Mouse (Mus musculus): Measurements from ENCODE around the gene Fbxl18.
"Not testable (repeated sequence)": the region's sequence is repeated elsewhere in the genome, so short reads cannot be mapped to it uniquely, and the experiment has no call there.

Gene Fbxl18

DNA sequence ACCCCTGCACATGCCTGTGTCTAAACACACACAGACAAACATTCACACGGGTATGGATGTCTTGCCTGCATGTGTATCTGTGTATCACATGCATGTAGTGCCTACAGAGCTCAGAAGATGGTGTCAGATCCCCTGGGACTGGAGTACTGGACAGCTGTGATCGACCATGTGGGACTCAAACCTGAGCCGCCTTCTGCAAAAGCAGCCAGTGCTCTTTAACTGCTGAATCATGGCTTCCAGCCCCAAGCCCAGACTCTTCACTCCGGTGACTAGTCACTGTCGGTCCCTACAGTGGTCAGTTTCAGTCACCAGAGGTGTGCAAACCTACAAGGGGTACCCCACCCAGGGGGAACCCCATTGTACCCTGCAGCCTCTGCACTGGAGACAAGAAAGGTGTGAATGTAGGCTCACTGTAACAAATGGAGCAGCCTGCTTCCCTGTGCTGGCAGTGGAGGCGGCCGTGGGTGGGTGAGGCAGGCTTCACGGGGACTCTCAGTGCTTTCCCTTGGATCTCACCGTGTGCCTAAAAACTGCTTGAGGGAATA lies 3.9 kb upstream of the Fbxl18 start:
- no peak for DNase-seq

DNA sequence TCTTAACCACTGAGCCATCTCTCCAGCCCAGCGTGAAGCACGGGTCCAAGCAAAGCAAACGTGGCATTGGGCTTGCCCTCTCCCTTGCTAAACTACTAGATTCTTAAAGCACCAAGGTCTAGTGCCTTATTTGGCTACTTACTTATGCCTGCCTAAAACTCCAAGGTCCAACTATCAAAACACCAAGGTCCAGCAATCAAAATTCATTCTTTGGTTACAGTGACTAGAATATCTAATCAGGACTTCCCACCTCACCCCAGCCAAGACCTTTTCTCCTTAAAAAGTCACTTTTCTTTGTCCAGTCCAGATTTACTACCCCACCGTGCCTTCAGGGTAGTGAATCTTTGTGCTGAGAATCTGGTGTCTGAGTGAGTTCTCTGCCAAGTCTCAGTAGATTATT lies 3.1 kb upstream of the Fbxl18 start:
- no peak for DNase-seq

DNA sequence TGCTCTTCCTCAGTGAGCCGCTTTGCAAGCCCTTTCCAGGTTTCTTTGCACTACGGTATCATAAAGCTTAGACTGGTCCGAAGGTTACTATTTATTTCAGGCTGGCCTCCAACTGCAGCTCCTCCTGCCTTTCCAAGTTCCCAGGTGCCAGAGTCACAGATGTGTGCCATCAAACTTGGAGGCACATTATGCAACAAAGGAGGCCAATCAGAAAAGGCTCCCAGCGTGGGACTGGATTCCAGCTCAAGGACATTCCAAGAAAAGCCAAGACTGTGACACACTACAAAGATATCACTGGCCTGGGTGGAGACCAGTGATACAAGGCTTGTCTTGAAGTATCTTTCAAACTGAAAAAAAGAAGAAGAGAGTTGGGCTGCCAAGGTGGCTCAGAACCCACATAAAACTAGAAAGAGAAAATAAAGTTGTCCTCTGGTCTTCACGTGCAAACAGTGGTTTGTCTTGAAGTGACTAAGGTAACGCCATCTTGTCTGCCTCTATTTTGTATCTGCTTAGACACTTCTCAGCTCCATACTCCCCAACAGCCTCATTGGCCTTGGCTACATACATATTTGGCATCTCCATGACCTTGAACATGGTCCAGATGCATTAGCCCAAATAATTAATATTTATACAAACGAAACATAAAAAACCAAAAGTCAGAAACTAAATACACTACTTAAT lies 2.5 kb upstream of the Fbxl18 start:
- no peak for DNase-seq

DNA sequence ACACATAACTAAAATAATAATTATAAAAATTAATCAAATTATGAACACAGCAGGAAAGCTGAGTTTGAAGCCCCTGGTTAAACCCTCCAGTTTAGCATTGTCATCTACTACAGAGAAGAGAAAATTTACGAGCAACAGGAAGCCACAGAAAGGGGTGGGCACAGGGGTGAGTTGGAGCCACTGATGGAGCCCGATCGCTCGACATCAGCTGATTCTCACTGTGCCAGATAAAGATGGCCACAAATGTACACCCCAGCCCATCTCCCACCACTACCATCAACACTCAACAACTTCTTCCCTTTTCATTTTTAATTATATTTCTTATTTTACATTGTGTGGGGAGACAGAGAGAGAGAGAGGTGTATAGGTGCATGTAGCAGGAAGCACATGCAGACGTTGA lies 1.5 kb upstream of the Fbxl18 start:
- DNase-seq = no peak

DNA sequence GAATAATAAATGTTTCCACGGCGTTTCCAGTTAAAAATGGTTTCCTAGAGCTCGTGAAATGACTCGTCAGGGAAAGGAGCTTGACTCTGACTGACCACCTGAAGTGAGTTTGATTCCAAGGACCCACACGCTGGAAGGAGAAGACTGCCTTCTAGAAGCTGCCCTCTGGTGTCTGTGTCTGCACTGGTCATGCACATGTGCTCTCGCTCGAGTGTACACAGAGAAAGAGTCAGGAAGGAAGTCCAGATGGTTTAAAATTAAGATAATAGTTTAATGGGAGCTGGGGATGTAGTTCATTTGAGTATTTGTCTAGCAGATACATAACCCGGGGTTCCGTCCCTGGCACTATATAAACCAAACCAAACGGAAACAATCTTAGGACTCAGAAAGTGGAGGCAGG lies 971 bp upstream of the Fbxl18 start:
- peak in 1 of 2 experiments; percentile 45 for DNase-seq

DNA sequence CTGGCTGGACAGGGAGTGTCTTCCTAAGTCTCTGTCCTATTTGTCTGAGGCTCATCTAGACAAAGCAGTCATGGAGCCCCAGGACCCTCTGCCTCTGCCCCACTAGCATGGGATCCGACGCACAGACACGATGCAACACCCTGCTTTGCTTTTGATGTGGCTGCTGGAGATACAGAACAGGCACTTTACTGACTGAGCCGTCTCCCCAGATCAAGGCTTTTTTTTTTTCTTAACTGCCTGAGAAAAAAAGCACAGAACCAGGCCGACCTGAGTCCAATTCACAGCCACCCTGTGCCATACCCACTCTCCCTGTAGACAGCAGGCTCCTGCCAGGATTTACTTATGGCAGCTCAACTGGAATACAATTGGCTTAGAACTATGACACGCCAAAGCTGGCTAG lies 3.8 kb downstream of the Fbxl18 start:
- no peak for DNase-seq

DNA sequence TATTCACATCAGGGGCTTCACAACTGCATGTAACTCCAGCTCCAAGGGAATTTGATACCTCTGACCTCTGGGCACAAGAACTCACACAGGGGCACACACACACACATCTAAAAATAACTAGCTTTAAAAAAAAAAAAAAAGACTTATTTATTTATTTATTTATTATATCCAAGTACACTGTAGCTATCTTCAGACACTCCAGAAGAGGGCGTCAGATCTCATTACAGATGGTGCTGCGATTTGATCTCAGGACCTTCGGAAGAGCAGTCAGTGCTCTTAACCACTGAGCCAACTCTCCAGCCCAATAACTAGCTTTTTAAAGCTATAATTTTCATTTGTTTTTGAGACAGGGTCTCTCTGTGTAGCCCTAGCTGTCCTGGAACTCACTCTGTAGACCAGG lies 7.7 kb downstream of the Fbxl18 start:
- DNase-seq = not testable (repeated sequence)

DNA sequence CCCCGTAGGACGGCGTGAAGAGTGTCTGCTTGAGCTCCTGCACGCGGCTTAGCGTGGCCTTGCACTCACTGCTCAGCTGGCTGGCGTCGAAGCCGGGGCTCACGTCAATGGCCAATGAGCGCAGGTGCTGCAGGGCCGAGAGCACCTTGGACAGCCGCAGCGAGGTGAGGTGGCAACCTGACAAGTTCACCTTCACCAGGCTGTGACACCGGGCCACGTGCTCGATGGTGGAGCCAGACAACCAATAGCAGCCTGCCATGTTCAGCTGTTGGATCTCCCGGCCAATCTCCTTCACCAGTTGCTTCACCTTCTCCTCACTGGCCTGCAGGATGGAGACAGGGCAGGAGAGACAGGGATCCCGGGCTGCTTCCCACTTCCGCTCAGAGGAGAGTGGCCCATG lies 8.5 kb downstream of the Fbxl18 start:
- DNase-seq = no peak

DNA sequence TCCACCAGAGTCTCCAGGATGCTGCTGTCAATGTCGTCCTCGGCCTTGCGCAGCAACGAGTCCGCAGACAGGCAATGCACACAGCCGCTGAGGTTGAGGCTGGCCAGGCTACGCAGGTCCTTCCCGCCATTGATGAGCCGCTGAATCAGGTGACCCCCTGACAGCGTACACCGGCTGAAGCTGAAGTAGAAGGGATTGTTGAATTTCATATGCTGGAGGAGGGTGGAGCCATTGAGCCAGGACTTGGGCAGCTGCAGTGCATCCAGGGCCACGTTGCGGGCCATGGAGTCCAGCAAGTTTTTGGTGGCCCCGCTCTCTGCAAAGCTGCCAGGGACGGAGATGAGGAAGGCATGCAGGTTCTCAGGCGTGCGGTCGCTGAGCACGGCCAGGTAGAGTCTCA lies 9.0 kb downstream of the Fbxl18 start:
- DNase-seq = no peak

DNA sequence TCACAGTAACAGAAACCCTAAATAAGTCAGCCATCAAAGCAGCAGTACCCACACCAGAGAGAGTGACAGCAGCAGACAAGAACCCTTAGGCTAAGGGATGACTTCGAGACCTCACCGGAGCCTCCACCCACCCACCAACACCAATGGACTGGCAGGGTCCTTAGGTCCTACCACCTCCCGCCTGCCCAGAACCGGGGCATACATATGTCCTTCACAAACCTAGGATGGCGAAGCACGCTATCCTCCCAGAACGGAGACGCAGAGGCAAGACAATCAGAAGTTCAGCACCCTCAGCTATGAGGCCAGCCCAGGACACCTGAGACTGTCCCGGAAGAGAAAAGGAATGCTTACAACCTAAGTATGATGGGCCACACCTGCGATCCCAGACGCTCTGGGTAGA lies 12.8 kb downstream of the Fbxl18 start:
- DNase-seq = no peak

DNA sequence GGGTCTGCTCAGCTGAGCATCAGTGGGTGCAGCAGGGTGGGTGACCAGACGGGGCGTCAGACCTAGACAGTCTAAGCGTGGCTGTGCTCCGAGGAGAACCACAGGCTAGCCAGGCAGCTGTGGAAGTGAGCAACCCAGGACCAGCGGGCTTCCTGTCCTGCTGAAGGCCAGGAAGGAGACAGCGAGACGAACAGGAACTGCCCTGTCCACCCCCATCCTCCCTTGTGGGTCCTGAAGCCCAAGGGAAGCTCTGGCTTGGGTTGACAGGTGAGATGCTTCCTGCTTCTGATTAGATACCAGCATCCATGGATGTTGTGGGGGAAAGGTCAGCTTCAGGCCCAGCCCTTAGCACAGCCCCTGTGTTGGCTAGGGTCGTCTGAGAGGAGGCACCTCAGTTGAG lies 13.3 kb downstream of the Fbxl18 start:
- DNase-seq = peak in 1 of 2 experiments; percentile 56

DNA sequence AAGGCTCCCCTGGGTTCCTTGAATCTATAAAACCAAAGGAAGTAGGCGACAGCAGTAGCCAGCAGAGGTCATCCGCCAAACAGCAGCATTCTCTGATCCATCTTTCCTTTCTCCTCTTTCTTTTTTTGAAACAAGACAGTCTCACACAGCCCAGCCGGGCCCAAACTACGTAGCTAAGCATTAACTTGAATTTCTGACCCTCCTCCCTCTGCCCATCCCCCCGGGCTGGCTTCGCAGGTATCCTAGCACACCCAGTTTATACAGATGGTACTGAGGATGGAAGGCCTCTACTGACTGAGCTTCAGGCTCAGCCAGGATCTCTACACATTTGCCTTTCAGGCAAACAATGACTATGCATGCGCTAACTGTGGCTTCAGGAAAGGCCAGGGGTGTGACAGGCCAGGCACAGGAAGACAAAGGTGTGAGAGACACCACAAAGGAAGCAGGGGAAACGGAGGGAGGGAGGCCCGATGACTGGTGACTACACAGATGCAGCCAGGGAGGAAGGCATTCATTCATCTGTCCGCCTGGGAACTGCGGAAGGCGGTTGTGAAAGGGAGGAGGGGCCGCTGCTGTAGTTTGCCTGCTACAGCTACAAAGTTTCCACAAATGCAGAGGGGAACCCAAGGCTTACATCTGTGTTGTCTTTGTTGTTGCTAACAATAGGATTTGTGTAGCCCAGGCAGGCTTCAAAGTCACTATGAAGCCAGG lies 14.3 kb downstream of the Fbxl18 start:
- peak; percentile 51 to 67 for DNase-seq

DNA sequence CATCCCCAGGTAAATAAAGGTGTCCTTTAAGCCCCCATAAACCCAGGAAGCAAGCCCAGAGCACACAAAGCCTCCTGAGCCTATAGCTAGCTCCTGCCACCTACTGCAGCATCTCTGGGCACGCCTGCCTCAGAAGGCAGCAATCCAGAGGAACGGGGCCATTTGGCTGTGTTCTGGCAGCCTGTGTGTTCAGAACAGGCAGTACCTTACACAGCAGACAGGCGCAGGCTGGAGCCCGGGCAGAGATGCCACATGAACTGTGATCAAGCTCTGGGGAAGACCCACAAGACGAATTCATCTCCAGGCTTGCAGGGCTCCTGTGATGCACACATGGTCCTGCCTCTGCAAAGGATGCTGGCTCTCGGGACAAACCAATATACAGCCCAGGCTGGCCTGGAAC lies 15.0 kb downstream of the Fbxl18 start:
- DNase-seq = no peak

DNA sequence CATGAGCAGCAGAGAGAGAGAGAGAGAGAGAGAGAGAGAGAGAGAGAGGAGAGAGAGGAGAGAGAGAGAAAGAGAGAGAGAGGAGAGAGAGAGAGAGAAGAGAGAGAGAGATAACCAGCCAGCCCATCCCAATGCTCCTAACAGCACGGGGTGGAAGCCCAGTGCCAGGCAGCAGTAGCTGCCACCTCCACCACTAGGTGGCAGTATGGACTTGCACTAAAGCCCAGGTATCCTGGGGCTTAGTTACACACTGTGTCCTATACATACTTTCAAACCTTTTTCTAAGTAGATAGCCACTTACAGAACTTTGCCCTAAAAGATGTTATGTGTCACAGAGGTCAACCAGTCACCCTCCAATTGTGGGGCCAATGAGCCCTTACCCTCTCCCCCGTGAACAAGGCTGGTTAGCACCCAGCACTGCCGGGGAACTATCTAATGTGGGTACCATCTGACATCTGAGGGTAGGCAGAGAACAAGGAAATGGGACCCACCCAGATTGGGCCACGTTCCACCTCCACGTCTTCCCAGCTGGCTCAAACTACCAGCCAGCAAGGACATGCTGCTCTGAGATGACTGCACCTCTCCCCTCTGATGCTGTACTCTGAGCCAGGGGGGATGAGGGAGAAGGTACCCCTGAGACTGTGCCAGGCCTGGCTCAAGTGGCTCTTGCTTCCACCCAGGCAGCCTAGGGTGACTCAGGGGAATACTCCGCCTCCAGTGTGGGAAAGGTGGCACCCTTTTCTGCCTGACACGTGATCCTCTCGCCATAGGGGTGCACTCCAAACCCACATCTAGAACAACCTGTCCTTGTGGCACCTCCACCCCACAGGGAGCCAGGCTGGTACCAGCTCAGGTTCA lies 15.7 kb downstream of the Fbxl18 start:
- peak; percentile 87 to 90 for DNase-seq

DNA sequence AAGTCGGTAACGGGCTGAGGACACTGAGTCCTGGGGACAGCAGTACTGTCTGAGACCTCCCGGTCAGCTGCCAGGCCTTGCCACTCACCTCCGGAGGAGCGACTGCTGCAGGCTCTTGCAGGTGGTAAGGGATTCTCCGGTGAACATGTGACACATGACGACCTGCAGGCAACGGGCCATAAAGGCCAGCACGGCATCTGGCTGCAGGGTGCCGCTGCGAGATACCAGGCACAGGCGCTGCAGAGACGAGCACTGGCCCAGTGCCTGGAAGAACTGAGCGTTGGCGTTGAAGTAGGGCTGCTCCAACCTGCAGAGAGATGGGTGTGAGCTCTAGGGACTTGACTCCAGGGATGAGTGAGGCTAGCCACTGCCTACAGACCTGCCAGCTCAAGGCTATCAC lies 16.7 kb downstream of the Fbxl18 start:
- no peak for DNase-seq

DNA sequence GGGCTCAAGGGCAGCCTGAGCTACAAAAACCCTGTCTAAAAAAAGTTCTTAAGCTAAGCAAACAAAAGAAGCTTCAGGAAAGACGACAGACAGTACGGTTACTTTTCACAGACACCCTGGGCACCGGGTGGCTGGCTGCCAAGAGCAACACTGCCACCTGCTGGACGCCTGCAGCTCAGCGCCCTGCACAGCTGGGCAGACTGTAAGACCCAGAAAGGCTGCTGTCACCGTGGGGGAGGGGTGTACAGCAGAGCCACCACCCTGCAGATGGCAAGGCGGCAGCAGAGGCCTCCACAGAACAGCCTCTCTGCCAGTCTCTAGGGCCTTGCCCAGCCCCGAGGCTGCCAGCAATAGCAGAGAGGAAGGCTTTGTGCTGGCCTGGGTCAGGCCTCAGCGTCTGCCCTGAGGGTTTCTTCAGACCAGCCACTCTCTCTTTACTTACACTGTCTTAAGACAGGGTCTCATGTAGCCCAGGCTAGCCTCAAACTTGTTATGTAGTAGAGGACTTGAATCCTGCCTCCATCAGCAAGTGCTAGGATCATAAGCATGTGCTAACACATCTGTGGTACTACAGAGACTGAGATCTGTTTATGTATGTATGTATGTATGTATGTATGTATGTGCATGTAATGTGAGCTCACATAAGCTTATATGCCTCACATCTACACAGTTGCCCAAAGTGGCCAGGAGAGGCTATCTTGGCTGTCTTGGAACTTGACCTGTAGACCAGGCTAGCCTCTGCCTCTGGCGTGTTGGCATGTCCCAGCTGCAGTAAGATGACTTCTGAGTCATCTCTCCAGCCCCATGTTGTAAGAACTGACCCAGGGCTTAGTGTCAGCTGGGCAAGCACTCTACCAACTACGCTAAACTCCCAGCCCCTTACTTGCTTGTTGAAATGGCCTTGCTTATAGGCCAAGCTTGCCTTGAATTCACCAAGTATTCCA lies 17.6 kb downstream of the Fbxl18 start:
- peak; percentile 91 to 92 for DNase-seq

DNA sequence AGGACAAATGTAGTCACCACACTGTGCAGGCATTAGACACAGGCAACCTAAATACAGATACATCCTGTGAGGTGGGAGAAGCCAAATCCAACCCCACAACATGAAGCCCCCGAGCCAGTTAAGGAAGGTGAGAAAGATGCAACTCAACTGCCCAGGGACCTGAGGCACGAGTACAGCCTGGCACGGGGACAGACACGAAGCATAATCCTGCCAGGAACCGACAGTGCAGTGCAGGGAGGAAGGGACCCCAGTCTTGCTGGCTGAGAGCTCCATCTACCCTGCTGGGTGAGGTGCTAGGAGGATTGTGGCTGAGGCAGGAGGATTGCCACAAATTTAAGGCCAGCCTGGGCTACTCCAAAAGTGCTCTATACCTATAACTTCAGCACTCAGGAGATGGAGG lies 18.3 kb downstream of the Fbxl18 start:
- DNase-seq = no peak

DNA sequence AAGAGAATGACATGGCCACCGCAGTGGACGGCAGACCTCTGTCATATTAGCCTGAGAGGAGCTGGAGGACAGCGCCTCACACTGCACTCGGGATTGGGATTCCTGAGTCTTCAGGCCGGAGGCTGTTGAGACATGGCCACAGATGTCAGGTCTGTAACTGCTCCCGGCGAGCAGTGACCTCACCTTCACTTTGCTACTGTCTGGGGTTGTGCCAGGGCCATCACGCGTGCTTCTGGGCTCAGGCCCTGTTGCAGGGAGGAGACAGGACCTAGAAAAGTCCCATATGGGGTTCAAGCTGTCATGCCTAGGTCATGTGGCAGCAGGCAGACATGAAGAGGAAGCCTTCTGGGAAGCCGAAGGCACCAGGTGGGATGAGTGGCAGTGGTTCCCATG lies 19.7 kb downstream of the Fbxl18 start:
- no peak for DNase-seq

DNA sequence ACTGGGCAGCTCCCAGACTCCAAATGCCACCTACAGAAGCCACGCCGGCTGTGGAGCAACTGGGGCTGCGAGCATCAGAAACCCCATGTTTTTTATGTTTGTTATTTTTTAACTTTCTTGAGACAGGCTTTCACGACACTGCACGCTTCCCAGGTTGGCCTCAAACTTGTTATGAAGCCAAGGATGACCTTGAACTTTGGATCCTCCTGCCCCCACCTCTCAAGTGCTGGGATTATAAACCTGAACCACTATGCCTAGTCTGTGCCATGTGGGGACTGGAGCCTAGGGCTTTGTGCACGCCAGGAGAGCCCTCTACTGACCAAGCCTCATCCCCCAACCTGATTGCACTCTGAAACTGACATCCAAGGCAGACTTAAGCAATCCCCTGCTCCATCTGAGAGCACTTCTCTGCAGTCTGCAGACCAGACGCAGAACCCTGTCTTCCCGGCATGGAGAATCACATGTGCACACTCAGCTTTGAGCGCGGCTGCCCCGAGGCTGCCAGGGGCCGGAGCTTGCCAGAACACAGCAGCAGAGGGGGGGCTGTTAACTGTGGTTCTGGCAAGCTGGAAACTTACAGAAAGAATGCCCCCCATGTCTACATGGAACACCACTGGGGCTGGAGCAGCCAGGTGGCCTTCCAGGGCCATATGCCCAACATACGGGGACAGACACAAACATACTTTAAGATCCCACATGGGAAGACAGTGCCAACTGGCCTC lies 20.3 kb downstream of the Fbxl18 start:
- no peak for DNase-seq

DNA sequence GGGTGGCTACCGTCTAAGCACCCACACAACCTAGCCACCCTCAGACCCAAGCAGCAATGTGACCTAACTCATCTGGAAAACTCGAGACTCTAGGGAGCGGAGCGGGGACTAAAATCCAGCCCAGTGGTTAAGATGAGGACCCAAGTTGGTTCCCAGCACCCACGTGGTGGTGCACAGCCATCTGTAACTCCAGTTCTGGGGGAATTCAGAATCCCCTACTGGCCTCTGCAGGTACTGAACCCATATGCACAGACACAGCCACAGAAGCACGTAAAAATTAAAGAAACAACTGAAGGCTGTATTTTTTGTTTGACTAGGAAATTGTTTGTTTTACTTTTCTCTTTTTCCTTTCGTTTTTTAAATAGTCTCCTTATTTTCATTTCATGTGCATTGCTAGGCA lies 21.5 kb downstream of the Fbxl18 start:
- no peak for DNase-seq

DNA sequence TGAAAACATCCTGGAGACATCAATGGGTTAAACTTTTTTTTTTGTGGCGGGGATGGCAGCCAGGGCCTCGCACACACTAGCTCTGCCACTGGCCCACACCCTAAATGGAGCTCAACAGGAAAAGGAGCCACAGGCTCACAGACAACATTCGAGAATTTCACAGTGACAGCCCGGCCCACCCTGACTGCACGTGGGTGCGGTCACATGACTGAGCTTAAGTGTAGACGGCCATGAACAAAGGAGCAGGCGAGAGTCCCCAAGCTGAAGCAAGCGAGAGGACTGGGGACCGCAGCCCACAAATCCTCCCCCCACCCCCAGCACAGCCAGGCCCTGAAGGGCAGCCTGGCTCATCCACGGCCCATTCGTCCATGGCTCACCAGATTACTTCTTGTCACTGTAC lies 23.5 kb downstream of the Fbxl18 start:
- no peak for DNase-seq

DNA sequence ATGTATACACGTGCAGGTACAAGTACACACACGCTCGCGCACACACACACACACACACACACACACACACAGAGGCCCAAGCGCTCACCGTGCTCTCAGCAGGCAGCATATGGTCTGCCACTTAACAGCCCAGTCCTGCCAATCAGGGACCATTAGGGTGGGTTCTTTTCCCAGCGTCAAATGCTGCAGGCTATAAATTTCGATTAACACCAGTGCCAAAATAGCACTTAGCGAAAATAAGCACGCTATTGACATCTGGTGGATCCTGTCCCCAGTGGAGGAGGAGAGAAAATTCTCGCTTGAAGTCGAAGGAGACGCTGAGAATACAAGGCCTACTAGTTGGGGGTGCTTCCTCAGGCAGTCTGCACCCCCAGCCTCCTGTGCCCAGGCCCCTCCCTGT lies 25.8 kb downstream of the Fbxl18 start:
- no peak for DNase-seq
